In the genomic region with DNA sequence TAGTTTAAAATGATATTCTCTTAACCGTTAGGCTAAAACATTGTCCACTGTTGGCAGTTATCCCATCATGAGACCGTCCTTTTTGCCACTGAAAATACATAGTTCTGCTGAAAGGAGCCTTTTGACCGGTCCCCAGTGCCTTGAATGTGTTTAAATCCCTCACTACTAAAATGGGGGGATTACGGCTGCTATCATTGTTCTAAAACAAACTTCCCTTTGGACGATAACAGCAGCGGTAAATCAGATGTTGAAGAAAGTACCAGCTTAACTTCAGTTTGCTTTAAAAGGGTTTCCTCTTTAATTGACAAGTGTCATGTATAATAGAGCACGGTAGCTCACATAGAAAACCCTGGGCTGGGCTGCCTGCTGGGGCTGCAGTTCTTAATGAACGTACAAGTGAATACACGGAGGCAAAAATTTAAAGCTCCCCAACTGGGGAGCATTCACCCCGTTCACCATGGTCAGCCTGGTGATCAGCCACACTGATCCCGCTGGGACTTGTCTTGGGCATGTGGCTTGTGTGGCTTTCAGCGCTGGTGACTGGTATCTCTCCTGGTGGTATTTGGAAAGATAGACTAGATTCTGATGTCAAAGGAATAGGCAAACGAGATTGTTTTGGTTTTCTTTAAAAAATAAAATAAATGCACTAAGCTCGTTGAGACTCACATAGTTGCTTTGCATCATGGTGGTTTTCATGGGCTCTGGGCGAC, we compare ENCODE assay signal across 9 mouse cellular contexts.
DNase-seq lines count a peak whose midpoint lies in the region; ATAC-seq lines count a peak whose summit lies in the region.
"Had no signal": no experiment of that assay in that cellular context is flagged by ENCODE, and none has a peak within 500 bp of the region (broad histone marks: within the 10 kb centered on the region; RNA-seq: fewer than 3 reads in every experiment).

No protein-coding gene starts in this region.

- H3K4me2 ChIP-seq in heart, embryonic 13.5 days = no peak overlapping the region
- peak overlapping the region; percentile 41 for H3K4me2 ChIP-seq in lung, embryonic 16.5 days (ENCODE audit: low read depth, low read length)
- H3K4me2 ChIP-seq in forebrain, embryonic 12.5 days = peak overlapping the region; percentile 28
- H3K4me2 ChIP-seq in midbrain, embryonic 16.5 days (ENCODE audit: low read length) = peak overlapping the region; percentile 31

- H3K27me3 ChIP-seq in heart, embryonic 13.5 days (replicated peaks) = no peaks in the 10 kb centered on the region
- no peaks in the 10 kb centered on the region for H3K27me3 ChIP-seq in lung, embryonic 16.5 days (ENCODE audit: control insufficient read depth, insufficient read depth, low read depth, low read length)
- H3K27me3 ChIP-seq in forebrain, embryonic 12.5 days = peaks cover 12% of the 10 kb centered on the region
- no peaks in the 10 kb centered on the region; the same call in 1 of the 2 replicates for H3K27me3 ChIP-seq in midbrain, embryonic 16.5 days (ENCODE audit: control insufficient read depth, insufficient read depth, low read depth, low read length)

- 68% methylated on average over 15 of the region's 15 CpGs for WGBS in heart, embryonic 13.5 days
- WGBS in lung, embryonic 16.5 days = 58% methylated on average over 15 of the region's 15 CpGs
- WGBS in forebrain, embryonic 12.5 days = 9% methylated on average over 15 of the region's 15 CpGs
- WGBS in midbrain, embryonic 16.5 days = 12% methylated on average over 15 of the region's 15 CpGs

- no peak for DNase-seq in heart, adult 18-20 months
- DNase-seq in lung, postnatal 10 days = no peak
- DNase-seq in frontal cortex, postnatal 14 days (ENCODE audit: low spot score in 2 of 2) = no peak
- no peak for DNase-seq in left cerebral cortex, postnatal 25 days (ENCODE audit: low spot score in 2 of 2)
- DNase-seq: thymus, adult 18-20 months had no signal

- no peak overlapping the region for H3K4me3 ChIP-seq in heart, embryonic 13.5 days
- H3K4me3 ChIP-seq in lung, embryonic 16.5 days (ENCODE audit: low read length) = no peak overlapping the region
- no peak overlapping the region for H3K4me3 ChIP-seq in forebrain, embryonic 12.5 days (replicated peaks)
- H3K4me3 ChIP-seq in midbrain, embryonic 16.5 days (ENCODE audit: low read depth, low read length) = no peak overlapping the region

- intact Hi-C loops in left cerebral cortex, postnatal 25 days (cut with DNase I) = no loop called here

- no peak for ATAC-seq in heart, embryonic 13.5 days (ENCODE audit: extremely low read depth, insufficient number of reproducible peaks, low FRiP score, low TSS enrichment)
- ATAC-seq in lung, embryonic 16.5 days (ENCODE audit: low read depth) = no peak
- ATAC-seq in forebrain, embryonic 12.5 days (ENCODE audit: low FRiP score) = no peak
- ATAC-seq in midbrain, embryonic 16.5 days = no peak

- H3K4me1 ChIP-seq in heart, embryonic 13.5 days = peaks cover 93% of the 10 kb centered on the region
- H3K4me1 ChIP-seq in lung, embryonic 16.5 days (replicated peaks; ENCODE audit: control insufficient read depth, insufficient read depth, low read length) = peaks cover 51% of the 10 kb centered on the region
- H3K4me1 ChIP-seq in forebrain, embryonic 12.5 days = peaks cover 57% of the 10 kb centered on the region
- H3K4me1 ChIP-seq in midbrain, embryonic 16.5 days (ENCODE audit: control insufficient read depth, insufficient read depth, low read length) = peaks cover 22% of the 10 kb centered on the region

- H3K36me3 ChIP-seq in heart, embryonic 13.5 days = peaks cover 10% of the 10 kb centered on the region; the same call in 1 of the 2 replicates
- H3K36me3 ChIP-seq in lung, embryonic 16.5 days (ENCODE audit: control insufficient read depth, insufficient read depth, low read length) = no peaks in the 10 kb centered on the region
- no peaks in the 10 kb centered on the region; the same call in 1 of the 2 replicates for H3K36me3 ChIP-seq in forebrain, embryonic 12.5 days (replicated peaks)
- no peaks in the 10 kb centered on the region for H3K36me3 ChIP-seq in midbrain, embryonic 16.5 days (ENCODE audit: control insufficient read depth, insufficient read depth, low read length)

- H3K9me3 ChIP-seq in heart, embryonic 13.5 days = no peaks in the 10 kb centered on the region
- no peaks in the 10 kb centered on the region for H3K9me3 ChIP-seq in lung, embryonic 16.5 days (ENCODE audit: control insufficient read depth, low read length)
- H3K9me3 ChIP-seq in forebrain, embryonic 12.5 days = no peaks in the 10 kb centered on the region
- H3K9me3 ChIP-seq in midbrain, embryonic 16.5 days (replicated peaks; ENCODE audit: control insufficient read depth, low read length, poor library complexity, severe bottlenecking) = no peaks in the 10 kb centered on the region

- H3K9ac ChIP-seq in heart, embryonic 13.5 days = no peak overlapping the region
- no peak overlapping the region for H3K9ac ChIP-seq in lung, embryonic 16.5 days (ENCODE audit: low read length)
- H3K9ac ChIP-seq in forebrain, embryonic 12.5 days = no peak overlapping the region
- no peak overlapping the region for H3K9ac ChIP-seq in midbrain, embryonic 16.5 days (ENCODE audit: low read depth, low read length)

- peak overlapping the region; percentile 67 for H3K27ac ChIP-seq in heart, embryonic 13.5 days (replicated peaks)
- H3K27ac ChIP-seq in lung, embryonic 16.5 days (ENCODE audit: low read length) = peak overlapping the region; percentile 75
- H3K27ac ChIP-seq in forebrain, embryonic 12.5 days = peak overlapping the region; percentile 46; the same call in 1 of the 2 replicates
- no peak overlapping the region for H3K27ac ChIP-seq in midbrain, embryonic 16.5 days (ENCODE audit: low read length)
